Mouse (Mus musculus) retina, postnatal 7 days (tissue): Measurements from ENCODE around the gene 1500009C09Rik.

Experiments used
- DNase-seq: peaks from one replicate; pipeline ENCODE4 v3.0.0-alpha.2; 2012; ENCODE audit warnings: low read depth, low spot score

The 1500009C09Rik gene

GRCm38 (mm10) chr15:82252097-82252496 lies at the start of gene 1500009C09Rik:
1500009C09Rik (plus strand) TSS chr15:82252397.
- DNase-seq = no peak

GRCm38 (mm10) chr15:82203090-82203489 lies 49.1 kb upstream of the 1500009C09Rik start:
- DNase-seq = no peak

GRCm38 (mm10) chr15:82203611-82204351 lies 48.4 kb upstream of the 1500009C09Rik start:
- no peak for DNase-seq

GRCm38 (mm10) chr15:82204680-82205371 lies 47.4 kb upstream of the 1500009C09Rik start:
- DNase-seq = no peak

GRCm38 (mm10) chr15:82206365-82207104 lies 45.7 kb upstream of the 1500009C09Rik start:
- peak; percentile 63 for DNase-seq

- DNase-seq = no peak
These were observed 45.1 kb upstream of the 1500009C09Rik start for GRCm38 (mm10) chr15:82207105-82207459.

- no peak for DNase-seq
These were observed 44.5 kb upstream of the 1500009C09Rik start for GRCm38 (mm10) chr15:82207504-82208219.

- DNase-seq = no peak
These were observed 43.9 kb upstream of the 1500009C09Rik start for GRCm38 (mm10) chr15:82208307-82208706.

GRCm38 (mm10) chr15:82209295-82210050 lies 42.7 kb upstream of the 1500009C09Rik start:
- DNase-seq = no peak

- DNase-seq = no peak
These were observed 41.4 kb upstream of the 1500009C09Rik start for GRCm38 (mm10) chr15:82210801-82211200.

- no peak for DNase-seq
These were observed 40.9 kb upstream of the 1500009C09Rik start for GRCm38 (mm10) chr15:82211281-82211680.

GRCm38 (mm10) chr15:82211911-82212751 lies 40.1 kb upstream of the 1500009C09Rik start:
- DNase-seq = no peak

GRCm38 (mm10) chr15:82212752-82213063 lies 39.5 kb upstream of the 1500009C09Rik start, which contains the start of gene Shisa8:
Shisa8 (minus strand) TSS chr15:82212815.
- no peak for DNase-seq

GRCm38 (mm10) chr15:82213222-82213621 lies 39.0 kb upstream of the 1500009C09Rik start:
- no peak for DNase-seq

- DNase-seq = no peak
These were observed 36.7 kb upstream of the 1500009C09Rik start for GRCm38 (mm10) chr15:82215332-82216046.

GRCm38 (mm10) chr15:82216142-82216827 lies 35.9 kb upstream of the 1500009C09Rik start:
- no peak for DNase-seq

GRCm38 (mm10) chr15:82217039-82217438 lies 35.2 kb upstream of the 1500009C09Rik start:
- DNase-seq = no peak

GRCm38 (mm10) chr15:82217980-82218379 lies 34.2 kb upstream of the 1500009C09Rik start:
- DNase-seq = no peak
